Mouse (Mus musculus) testis, adult 2 months (tissue): ENCODE measurements around the gene Wdr78. TPM values are rescaled to one million over a fixed set of nuclear protein-coding genes. Genes with fewer than 3 reads are reported as not detected.

ENCODE experiments used
- H3K27ac ChIP-seq: fragments of 200-500 bp; 2 replicates; pipeline ENCODE4 v1.5.1; 2012; ENCODE audit warnings: low read depth, low read length; ENCODE audit not compliant: control insufficient read depth, insufficient read depth
- H3K27me3 ChIP-seq: fragments of 200-500 bp; 2 replicates; pipeline ENCODE4 v1.6.1; 2012; ENCODE audit warnings: mild to moderate bottlenecking, low read length, moderate library complexity; ENCODE audit not compliant: control insufficient read depth, insufficient read depth
- H3K36me3 ChIP-seq: fragments of 200-500 bp; 2 replicates; pipeline ENCODE4 v1.6.1; 2012; ENCODE audit warnings: mild to moderate bottlenecking, low read length; ENCODE audit not compliant: control insufficient read depth, insufficient read depth
- H3K4me1 ChIP-seq: fragments of 200-500 bp; 2 replicates; pipeline ENCODE4 v1.6.1; 2012; ENCODE audit warnings: low read length; ENCODE audit not compliant: control insufficient read depth, insufficient read depth
- H3K4me3 ChIP-seq: fragments of 200-500 bp; 2 replicates; pipeline ENCODE4 v1.5.1; 2012; ENCODE audit warnings: low read depth, mild to moderate bottlenecking, low read length, moderate library complexity, mixed read lengths; ENCODE audit not compliant: control insufficient read depth
- CTCF ChIP-seq: fragments of 200-500 bp; IDR thresholded peaks from 2 replicates; pipeline ENCODE4 v1.5.1; 2012; ENCODE audit warnings: low read depth, mild to moderate bottlenecking, inconsistent platforms, low read length, moderate library complexity; ENCODE audit not compliant: control insufficient read depth, insufficient read depth, insufficient replicate concordance
- POLR2A ChIP-seq: fragments of 200-500 bp; IDR thresholded peaks from 2 replicates; pipeline ENCODE4 v1.6.1; 2012; ENCODE audit warnings: low read depth, mild to moderate bottlenecking, inconsistent platforms, low read length, moderate library complexity; ENCODE audit not compliant: control insufficient read depth
- polyA plus RNA-seq: library from polyadenylated mRNA; depleted of rRNA; stranded (reverse); fragments of >200 nt; gene quantifications from 2 replicates; pipeline ENCODE4 v1.2.3, GENCODE M21; 2012

The Wdr78 gene
- polyA plus RNA-seq, 1 experiment = 25.2 TPM

DNA sequence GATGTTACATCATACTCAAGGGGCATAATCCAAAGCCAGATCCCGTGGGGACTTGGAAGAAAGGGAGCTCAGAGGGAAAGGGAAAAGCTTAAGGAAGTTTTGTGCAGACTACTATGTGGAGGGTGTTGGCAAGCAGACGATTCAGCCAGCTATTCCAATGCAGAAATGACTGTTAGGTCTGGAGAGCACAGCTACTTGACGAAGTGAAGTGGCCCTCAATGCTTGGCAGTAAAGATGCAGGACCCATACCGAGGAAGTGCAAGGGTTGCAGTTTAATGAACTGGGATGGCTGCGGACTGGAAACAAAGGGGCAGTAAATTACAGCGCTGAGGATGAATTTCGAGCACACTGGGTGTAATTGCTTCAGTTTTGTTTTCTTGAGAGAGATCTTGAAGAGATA, 1.7 kb downstream of the Wdr78 start:
- Histone ChIP-seq H3K4me3 (peak overlapping the region; percentile 95), H3K36me3 (no peaks in the 10 kb centered on the region), H3K4me1 (peaks cover 5% of the 10 kb centered on the region), H3K27ac (no peak overlapping the region), H3K27me3 (no peaks in the 10 kb centered on the region)
- no peak for TF ChIP-seq POLR2A

DNA sequence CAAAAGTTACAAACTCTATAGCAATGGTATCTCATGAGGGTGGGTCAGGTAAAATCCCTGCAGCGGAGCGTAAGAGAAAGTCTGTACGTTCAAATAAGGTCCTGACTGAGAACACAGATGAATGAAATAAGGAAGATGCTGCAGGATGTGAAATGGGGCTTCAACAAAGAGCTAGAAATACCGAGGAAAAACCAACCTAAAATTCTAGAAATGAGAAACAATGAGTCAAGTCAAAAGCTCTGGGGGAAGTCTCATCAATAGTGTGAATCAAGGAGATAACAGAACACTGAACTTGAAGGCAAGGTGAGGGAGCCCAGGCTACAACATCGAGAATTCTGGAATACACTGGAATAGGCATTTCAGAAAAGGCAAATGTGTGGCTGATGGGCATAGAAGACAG, 15.8 kb downstream of the Wdr78 start:
- no peak overlapping the region for H3K27ac ChIP-seq
- H3K36me3 ChIP-seq = no peaks in the 10 kb centered on the region
- no peak for TF ChIP-seq CTCF
- no peak for TF ChIP-seq POLR2A
- H3K4me1 ChIP-seq = no peaks in the 10 kb centered on the region
- H3K4me3 ChIP-seq = no peak overlapping the region
- H3K27me3 ChIP-seq = no peaks in the 10 kb centered on the region

DNA sequence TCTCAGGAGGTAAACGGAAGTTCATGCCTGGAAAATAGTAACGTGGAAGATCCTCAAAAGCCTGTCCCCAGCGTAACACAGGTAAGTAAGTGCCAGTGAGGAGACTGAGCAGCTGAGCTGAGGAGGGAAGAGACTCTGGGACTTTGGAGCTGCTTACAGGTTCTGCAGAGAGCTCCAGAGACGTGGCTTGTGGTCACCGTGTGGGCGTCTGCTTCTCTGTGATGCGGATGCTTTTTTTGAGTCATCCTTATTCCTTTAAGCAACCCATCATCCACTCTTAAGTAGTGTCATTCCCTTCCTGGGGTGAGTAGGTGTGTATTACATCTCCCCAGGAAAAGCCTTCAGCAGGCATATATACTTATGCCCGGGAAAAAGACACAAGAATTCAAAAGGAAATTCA, 18.4 kb downstream of the Wdr78 start:
- TF ChIP-seq POLR2A (no peak), CTCF (no peak)
- no peaks in the 10 kb centered on the region for H3K4me1 ChIP-seq
- H3K36me3 ChIP-seq = no peaks in the 10 kb centered on the region

DNA sequence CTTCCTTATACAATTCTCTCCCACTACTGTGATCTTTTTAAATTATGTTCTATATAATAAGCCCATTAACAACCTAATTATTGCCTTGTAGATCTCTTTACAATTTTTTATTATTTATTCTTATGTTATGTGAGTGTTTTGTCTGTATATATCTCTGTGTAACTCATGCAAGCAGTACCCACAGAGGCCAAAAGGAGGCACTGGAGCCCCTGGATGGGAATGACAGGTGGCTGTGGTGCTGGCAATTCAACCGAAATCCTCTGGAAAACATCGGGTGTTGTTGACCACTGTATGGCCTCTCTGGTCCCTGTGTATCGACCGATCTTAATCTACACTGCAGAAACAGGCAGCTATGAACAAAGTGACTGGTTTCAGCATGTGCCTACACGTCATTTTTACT, 29.1 kb downstream of the Wdr78 start:
- H3K4me1 ChIP-seq = no peaks in the 10 kb centered on the region
- no peak for TF ChIP-seq CTCF
- no peak for TF ChIP-seq POLR2A
- no peaks in the 10 kb centered on the region for H3K27me3 ChIP-seq
- H3K36me3 ChIP-seq = no peaks in the 10 kb centered on the region
- no peak overlapping the region for H3K4me3 ChIP-seq
- H3K27ac ChIP-seq = no peak overlapping the region

More for the DNA sequence above, 18.4 kb downstream of the Wdr78 start:
- Histone ChIP-seq H3K27me3 (no peaks in the 10 kb centered on the region), H3K4me3 (no peak overlapping the region), H3K27ac (no peak overlapping the region)

DNA sequence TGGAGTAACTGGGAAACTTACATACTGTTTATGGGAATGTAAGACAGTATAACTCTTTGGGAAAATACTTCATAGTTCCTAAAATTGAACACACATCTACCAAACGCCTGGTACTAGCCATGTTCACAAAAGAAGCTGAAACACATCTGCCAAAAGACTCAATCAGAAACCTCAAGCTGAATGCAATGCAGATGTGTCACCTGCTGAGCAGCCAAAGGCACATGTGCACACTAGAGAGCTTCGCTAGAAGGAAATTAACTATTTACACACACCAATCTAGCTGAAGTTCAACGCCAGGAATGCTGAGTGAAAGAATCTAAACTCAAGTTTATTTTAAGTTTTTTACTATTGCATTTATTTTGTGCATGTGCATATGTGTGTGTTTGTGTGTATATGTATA, 43.7 kb downstream of the Wdr78 start:
- H3K27me3 ChIP-seq = no peaks in the 10 kb centered on the region
- no peak overlapping the region for H3K4me3 ChIP-seq
- no peaks in the 10 kb centered on the region for H3K36me3 ChIP-seq
- no peak for TF ChIP-seq POLR2A
- no peak for TF ChIP-seq CTCF
- H3K4me1 ChIP-seq = no peaks in the 10 kb centered on the region
- no peak overlapping the region for H3K27ac ChIP-seq

DNA sequence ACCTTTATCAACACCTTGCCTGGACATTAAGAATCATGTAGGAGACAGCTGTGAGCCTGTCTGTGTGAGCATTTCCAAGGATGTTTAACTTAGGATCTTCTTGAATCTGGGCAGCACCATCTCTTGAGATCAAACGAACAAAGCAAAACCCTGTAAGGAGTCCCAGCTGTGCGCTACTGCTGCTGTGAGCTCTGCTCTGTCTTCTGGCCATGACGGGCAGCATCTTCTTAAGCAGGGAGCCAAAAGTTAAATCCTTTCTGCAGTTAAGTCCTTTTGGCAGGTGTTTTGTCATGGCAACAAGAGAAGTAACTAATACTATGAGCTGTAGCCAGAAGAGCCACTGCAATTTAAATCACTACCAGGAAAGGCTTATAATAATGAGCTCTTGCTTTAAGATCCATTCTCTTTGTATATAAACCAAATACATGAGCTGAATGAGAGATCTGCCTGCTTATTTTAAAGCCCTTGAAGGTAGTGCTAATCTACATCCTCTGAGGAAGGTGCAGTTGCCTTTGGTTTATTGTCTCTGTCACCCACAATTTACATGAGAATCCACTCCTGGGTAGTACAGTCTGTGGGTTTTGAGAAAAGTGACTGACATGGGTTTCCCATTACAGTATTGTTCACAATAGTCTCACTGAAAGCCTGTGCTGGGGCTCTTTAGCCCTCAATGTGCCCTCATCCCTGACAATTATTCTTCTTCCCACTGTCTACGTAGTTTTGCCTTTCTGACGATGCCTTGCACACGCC, 46.3 kb downstream of the Wdr78 start:
- no peak for TF ChIP-seq CTCF
- no peak for TF ChIP-seq POLR2A
- Histone ChIP-seq H3K27me3 (no peaks in the 10 kb centered on the region), H3K4me1 (no peaks in the 10 kb centered on the region), H3K27ac (no peak overlapping the region), H3K36me3 (no peaks in the 10 kb centered on the region), H3K4me3 (no peak overlapping the region)

DNA sequence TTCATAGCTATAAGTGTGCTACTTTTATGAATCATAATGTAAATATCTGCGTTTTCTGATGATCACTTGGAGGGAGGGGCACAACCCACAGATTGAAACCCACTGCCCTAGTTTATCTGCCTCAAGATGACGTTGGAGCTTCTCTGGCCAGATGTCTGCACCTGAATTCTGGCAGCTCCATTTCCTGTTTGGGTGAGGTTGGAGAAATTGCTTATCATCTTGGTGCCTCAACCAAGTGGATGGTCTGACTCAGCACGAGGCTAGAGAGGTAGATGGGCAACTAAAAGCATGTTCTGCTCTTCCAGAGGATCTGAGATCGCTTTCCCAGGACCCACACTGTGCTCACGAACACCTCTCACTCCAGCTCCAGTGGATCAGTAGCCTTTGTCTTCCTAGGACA, 49.4 kb downstream of the Wdr78 start:
- TF ChIP-seq CTCF (no peak), POLR2A (no peak)
- Histone ChIP-seq H3K36me3 (no peaks in the 10 kb centered on the region), H3K4me3 (no peak overlapping the region), H3K27me3 (no peaks in the 10 kb centered on the region), H3K4me1 (no peaks in the 10 kb centered on the region), H3K27ac (no peak overlapping the region)

DNA sequence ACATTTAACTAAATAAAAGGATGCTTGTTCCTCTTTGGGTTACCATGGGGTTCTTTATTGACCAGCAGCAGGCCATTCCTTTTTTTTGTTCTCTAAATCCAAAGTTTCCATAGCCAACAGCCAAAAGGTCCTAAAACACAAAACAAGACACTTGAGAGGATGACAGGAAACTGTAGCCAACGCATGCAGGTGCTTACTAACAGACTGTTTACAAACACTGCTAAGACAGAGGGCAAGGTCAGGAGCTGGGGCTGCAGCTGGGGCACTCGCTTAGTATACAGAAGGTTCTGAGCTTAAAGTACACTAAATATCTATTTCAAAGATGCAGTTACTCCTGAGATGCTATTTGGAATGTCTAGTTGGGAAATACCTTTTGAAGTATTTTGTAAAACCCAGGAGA, 49.9 kb downstream of the Wdr78 start:
- Histone ChIP-seq H3K36me3 (no peaks in the 10 kb centered on the region), H3K4me1 (no peaks in the 10 kb centered on the region), H3K27me3 (no peaks in the 10 kb centered on the region), H3K4me3 (no peak overlapping the region), H3K27ac (no peak overlapping the region)
- TF ChIP-seq CTCF = no peak
- no peak for TF ChIP-seq POLR2A
